Mouse (Mus musculus): ENCODE measurements around the gene Kit.

The Kit gene

GRCm38 (mm10) chr5:75574852-75575566 is at the start of gene Kit:
Gene Kit (plus strand): TSS chr5:75574916.
- DNase-seq (ENCODE audit: low spot score): peak; percentile 55

GRCm38 (mm10) chr5:75536156-75536555 is 38.6 kb upstream of the Kit start:
- DNase-seq (ENCODE audit: low spot score): no peak

GRCm38 (mm10) chr5:75537717-75538116 is 37.0 kb upstream of the Kit start:
- no peak for DNase-seq (ENCODE audit: low spot score)

GRCm38 (mm10) chr5:75538458-75538857 is 36.3 kb upstream of the Kit start:
- DNase-seq (ENCODE audit: low spot score): no peak

GRCm38 (mm10) chr5:75539098-75539497 is 35.6 kb upstream of the Kit start:
- no peak for DNase-seq (ENCODE audit: low spot score)

- DNase-seq (ENCODE audit: low spot score): no peak
Measured at GRCm38 (mm10) chr5:75543757-75544156, 31.0 kb upstream of the Kit start.

GRCm38 (mm10) chr5:75544472-75545264 is 30.0 kb upstream of the Kit start:
- no peak for DNase-seq (ENCODE audit: low spot score)

- no peak for DNase-seq (ENCODE audit: low spot score)
Measured at GRCm38 (mm10) chr5:75545265-75545643, 29.5 kb upstream of the Kit start.

GRCm38 (mm10) chr5:75553021-75553420 is 21.7 kb upstream of the Kit start:
- no peak for DNase-seq (ENCODE audit: low spot score)

- DNase-seq (ENCODE audit: low spot score): no peak
Measured at GRCm38 (mm10) chr5:75557636-75558035, 17.1 kb upstream of the Kit start.

GRCm38 (mm10) chr5:75559291-75559690 is 15.4 kb upstream of the Kit start:
- no peak for DNase-seq (ENCODE audit: low spot score)

GRCm38 (mm10) chr5:75561231-75561630 is 13.5 kb upstream of the Kit start:
- no peak for DNase-seq (ENCODE audit: low spot score)

- DNase-seq (ENCODE audit: low spot score): no peak
Measured at GRCm38 (mm10) chr5:75574151-75574851, 415 bp upstream of the Kit start.

GRCm38 (mm10) chr5:75575567-75576515 is 1.1 kb downstream of the Kit start:
- DNase-seq (ENCODE audit: low spot score): no peak

- DNase-seq (ENCODE audit: low spot score): no peak
Measured at GRCm38 (mm10) chr5:75576741-75577140, 2.0 kb downstream of the Kit start.

- DNase-seq (ENCODE audit: low spot score): no peak
Measured at GRCm38 (mm10) chr5:75578141-75578540, 3.4 kb downstream of the Kit start.

GRCm38 (mm10) chr5:75579244-75579643 is 4.5 kb downstream of the Kit start:
- no peak for DNase-seq (ENCODE audit: low spot score)

- DNase-seq (ENCODE audit: low spot score): no peak
Measured at GRCm38 (mm10) chr5:75579646-75580268, 5.0 kb downstream of the Kit start.

- no peak for DNase-seq (ENCODE audit: low spot score)
Measured at GRCm38 (mm10) chr5:75581926-75582325, 7.2 kb downstream of the Kit start.

GRCm38 (mm10) chr5:75587781-75588180 is 13.1 kb downstream of the Kit start:
- DNase-seq (ENCODE audit: low spot score): no peak

Measured in ovary, postnatal 14 days (tissue).